Comparison of ENCODE assay signal across 19 mouse cellular contexts in genomic region chr16:44727525-44727924, GRCm38 (mm10).
"Had no signal": no experiment of that assay in that cellular context is flagged by ENCODE, and none has a peak within 500 bp of the region (broad histone marks: within the 10 kb centered on the region; RNA-seq: fewer than 3 reads in every experiment).

No protein-coding gene starts in this region.

- H3K4me3 ChIP-seq: kidney, embryonic 15.5 days; lung, embryonic 15.5 days; midbrain, embryonic 12.5 days; midbrain, embryonic 15.5 days; neural tube, embryonic 13.5 days had no signal

- H3K9me3 ChIP-seq: kidney, embryonic 15.5 days; lung, embryonic 15.5 days; midbrain, embryonic 12.5 days; midbrain, embryonic 15.5 days; neural tube, embryonic 13.5 days had no signal

- ATAC-seq: midbrain, embryonic 15.5 days had no signal

- H3K4me2 ChIP-seq: kidney, embryonic 15.5 days; lung, embryonic 15.5 days; midbrain, embryonic 12.5 days; midbrain, embryonic 15.5 days; neural tube, embryonic 13.5 days had no signal

- H3K27ac ChIP-seq: kidney, embryonic 15.5 days; liver, embryonic 14.5 days; lung, embryonic 15.5 days; midbrain, embryonic 12.5 days; midbrain, embryonic 15.5 days; neural tube, embryonic 13.5 days; stomach, postnatal 0 days had no signal

- DNase-seq: kidney, adult 11 months; kidney, adult 8-10 months; kidney, postnatal 10 days; kidney, postnatal 36 days; layer of hippocampus, adult 9-11 months; lung, adult 18-20 months; lung, postnatal 14 days; lung, postnatal 4 days; right cerebral cortex, postnatal 4 days; thymus, adult 2 months; thymus, postnatal 14 days; thymus, postnatal 4 days had no signal

- H3K9ac ChIP-seq: kidney, embryonic 15.5 days; liver, embryonic 14.5 days; lung, embryonic 15.5 days; midbrain, embryonic 12.5 days; midbrain, embryonic 15.5 days; neural tube, embryonic 13.5 days had no signal

- H3K27me3 ChIP-seq: kidney, embryonic 15.5 days; lung, embryonic 15.5 days; midbrain, embryonic 12.5 days; midbrain, embryonic 15.5 days; neural tube, embryonic 13.5 days had no signal
